Mouse (Mus musculus): ENCODE results near the gene Tmem88b.
"Not testable (repeated sequence)": the region's sequence is repeated elsewhere in the genome, so short reads cannot be mapped to it uniquely, and the experiment has no call there.

Gene Tmem88b

GRCm38 (mm10) chr4:155785819-155786218 lies at the start of gene Tmem88b:
TSS of gene Tmem88b (minus strand) at chr4:155785874.
- peak; percentile 18 for DNase-seq

DNA sequence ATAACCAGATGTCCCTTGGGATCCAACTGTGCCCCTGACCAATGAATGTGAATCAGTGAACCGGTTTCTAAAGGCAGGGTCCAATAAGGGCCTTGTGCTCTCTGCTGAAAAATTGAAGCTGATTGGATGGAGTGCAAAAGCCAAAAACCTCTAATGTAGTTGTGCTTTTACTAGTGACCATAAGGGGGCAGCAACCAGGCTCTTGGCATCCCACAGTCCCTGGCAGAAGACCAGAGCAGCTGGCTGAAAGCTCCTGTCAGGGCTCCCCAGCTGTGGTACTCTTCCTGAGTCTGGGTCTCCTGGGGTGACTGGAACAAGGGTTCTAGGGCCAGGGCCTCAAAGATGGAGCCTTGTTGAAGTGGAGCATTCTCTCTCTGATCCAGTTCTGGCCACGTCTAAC lies 48.2 kb upstream of the Tmem88b start:
- peak; percentile 80 for DNase-seq

GRCm38 (mm10) chr4:155833234-155833633 lies 47.6 kb upstream of the Tmem88b start:
- no peak for DNase-seq

GRCm38 (mm10) chr4:155832321-155832720 lies 46.6 kb upstream of the Tmem88b start:
- no peak for DNase-seq

DNA sequence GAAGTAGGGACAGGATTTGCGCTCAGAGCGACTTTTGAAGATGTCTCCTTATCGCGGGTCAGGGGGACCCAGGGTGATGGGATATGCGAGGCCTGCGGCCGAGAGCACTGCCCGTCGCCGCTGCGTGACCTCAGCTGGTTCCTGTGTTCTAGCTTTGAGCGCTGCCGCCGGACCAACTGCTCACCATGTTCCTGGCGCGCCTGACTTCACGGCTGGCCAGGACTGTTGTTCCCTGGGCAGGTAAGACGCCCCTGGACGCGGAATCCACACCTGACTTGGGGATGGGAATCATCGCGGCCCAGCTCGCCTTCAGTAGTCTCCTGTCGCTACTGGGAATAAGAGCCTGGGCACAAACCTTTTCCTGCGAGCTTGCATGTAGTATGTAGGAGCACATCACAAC lies 46.2 kb upstream of the Tmem88b start:
- DNase-seq: no peak

DNA sequence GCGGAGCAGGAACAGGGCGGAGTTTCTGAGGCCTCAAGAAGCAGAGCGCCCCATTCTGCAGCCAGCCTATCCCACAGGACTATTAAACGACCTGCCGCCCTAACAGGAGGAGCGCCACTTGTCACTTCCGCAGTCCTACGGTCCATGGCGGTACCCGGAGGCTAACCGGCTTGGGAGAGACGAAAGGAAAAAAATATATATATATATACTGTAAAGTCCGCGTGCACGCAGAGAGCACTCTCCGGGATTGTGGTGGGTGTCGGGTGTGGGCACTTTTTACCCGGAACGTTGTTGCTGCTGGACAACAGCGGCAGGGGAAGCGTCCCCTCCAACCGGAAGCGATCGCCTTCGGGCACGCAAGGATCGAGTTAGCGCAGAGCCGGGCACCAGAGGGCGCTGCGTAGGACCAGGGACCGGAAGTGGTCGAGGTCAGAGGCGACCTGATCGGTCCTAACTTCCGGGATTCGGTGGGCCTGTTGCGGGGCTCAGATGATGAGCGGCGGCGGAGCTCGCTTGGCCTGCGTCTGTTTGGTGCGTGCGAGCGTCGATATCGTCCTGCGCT lies 45.6 kb upstream of the Tmem88b start, which contains the start of gene Aurkaip1:
Gene Aurkaip1 (plus strand): TSS at position 68 of the 562 bp plus-strand sequence.
- DNase-seq: peak; percentile 96

DNA sequence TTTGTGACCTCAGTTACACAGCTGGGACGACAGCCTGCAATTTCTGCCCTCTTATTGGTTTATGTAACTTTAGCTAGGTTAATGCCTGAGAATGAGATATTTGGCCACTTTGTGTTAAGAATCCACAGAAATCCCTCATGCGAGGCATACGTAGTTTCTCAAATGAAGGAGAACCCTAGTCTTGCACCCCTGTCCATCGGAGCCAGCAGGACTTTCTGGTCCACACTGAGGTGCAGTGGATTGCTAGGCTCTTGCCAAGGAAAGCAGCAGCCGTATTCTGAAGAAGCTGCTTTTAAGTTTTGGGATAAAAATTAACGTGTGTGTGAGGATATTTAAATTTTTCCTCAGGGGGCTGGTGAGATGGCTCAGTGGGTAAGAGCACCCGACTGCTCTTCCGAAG lies 44.9 kb upstream of the Tmem88b start:
- DNase-seq: no peak

- no peak for DNase-seq
Measured at GRCm38 (mm10) chr4:155829866-155830265, 44.2 kb upstream of the Tmem88b start.

- no peak for DNase-seq
Measured at GRCm38 (mm10) chr4:155823443-155823842, 37.8 kb upstream of the Tmem88b start.

DNA sequence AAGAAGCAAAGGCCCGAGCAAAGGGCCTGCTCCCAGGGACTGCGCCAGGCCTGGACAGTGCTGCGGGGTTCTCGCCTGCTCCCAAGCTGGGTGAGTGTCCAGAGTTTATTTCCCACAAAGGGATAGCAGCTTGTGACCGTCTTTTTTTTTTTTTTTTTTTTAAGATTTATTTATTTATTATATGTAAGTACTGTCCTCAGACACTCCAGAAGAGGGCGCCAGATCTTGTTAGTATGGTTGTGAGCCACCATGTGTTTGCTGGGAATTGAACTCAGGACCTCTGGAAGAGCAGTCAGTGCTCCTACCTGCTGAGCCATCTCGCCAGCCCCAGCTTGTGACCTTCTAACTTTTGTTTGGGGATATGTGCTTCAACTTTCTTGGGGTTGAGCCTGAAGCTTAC lies 35.4 kb upstream of the Tmem88b start:
- no peak for DNase-seq

DNA sequence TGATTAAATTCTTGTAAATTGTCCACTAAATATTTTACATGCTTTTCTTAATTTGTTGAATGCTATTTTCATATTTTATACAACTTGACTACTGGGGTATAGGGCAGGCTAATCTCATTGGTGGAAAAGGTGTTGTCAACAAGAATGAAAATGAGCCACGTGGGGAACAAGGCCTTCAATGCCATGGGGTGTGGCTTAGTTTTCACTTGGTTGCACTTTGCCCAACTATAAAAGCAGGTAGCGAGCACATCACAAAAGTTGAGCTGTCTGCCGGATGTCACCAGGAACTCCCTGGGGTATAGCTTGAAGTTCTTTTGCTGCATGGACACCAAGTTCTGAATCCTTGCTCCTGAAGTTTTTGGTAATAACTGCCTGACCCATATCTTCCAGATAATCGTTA lies 31.9 kb upstream of the Tmem88b start:
- no peak for DNase-seq

- DNase-seq: no peak
Measured at GRCm38 (mm10) chr4:155812665-155813181, 27.0 kb upstream of the Tmem88b start.

GRCm38 (mm10) chr4:155811929-155812664 lies 26.4 kb upstream of the Tmem88b start, which contains the start of gene Ccnl2:
TSS of gene Ccnl2 (plus strand) at chr4:155812489.
- DNase-seq: peak; percentile 95

DNA sequence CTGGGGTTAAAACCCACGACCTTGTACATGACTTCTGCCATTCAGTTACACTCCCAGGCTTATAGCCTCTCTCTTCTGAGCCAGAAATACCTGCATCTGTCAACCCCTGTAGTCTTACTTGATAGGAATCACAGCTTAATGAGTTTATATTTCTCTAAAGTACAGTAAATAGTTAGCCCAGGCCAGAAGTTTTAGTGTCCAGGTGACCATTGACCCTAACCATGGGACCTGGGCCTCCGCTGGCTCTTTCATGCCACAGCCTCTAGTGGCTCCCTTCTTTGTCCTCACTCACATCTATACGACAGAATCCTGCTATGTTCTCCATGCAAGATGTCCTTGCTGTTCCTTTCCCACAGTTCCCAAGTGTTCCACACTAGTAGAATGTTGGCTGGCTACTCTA lies 22.2 kb upstream of the Tmem88b start:
- no peak for DNase-seq

- peak; percentile 94 for DNase-seq
Measured at GRCm38 (mm10) chr4:155803340-155804041, 17.8 kb upstream of the Tmem88b start.

DNA sequence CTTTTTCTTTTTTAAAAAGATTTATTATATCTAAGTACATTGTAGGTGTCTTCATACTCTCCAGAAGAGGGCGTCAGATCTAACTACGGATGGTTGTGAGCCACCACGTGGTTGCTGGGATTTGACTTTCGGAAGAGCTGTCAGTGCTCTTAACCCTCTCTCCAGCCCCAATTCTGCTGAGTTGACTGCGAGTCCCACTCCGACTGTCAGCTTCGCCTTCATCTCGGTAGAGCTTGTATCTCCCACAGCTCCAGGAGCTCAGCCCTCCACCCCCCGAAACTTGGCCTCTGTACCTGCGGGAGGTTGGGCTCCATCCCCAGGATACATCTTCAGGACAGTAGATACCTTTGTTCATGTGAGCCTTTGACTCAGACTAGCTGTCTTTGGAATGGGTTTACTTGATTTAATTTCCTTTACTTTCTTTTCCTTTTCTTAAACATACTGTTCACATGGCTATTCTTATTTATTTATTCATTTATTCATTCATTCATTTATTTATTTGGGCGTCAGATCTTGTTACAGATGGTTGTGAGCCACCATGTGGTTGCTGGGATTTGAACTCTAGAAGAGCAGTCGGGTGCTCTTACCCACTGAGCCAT lies 17.2 kb upstream of the Tmem88b start, which contains the start of gene Mrpl20:
Gene Mrpl20 (plus strand): TSS at position 138 of the 599 bp plus-strand sequence.
- DNase-seq: no peak

DNA sequence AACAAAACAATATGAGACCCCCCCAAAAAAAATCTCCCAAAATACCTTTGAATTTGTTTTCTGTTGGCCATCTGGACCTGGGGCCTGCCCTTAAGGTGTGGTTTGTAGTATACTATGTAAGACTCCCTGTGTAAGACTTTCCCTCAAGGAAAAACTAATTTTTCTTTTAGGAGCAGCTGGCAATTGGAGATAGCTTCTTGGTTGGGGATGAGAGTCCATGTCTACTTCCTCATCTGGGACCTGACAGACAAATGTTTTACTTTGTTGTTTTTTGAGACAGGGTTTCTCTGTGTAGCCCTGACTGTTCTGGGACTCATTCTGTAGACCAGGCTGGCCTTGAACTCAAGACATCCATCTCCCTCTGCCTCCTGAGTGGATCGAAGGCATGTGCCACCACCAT lies 16.4 kb upstream of the Tmem88b start:
- no peak for DNase-seq

- no peak for DNase-seq
Measured at GRCm38 (mm10) chr4:155793730-155794129, 8.1 kb upstream of the Tmem88b start.

GRCm38 (mm10) chr4:155791240-155791933 lies 5.7 kb upstream of the Tmem88b start:
- DNase-seq: no peak

DNA sequence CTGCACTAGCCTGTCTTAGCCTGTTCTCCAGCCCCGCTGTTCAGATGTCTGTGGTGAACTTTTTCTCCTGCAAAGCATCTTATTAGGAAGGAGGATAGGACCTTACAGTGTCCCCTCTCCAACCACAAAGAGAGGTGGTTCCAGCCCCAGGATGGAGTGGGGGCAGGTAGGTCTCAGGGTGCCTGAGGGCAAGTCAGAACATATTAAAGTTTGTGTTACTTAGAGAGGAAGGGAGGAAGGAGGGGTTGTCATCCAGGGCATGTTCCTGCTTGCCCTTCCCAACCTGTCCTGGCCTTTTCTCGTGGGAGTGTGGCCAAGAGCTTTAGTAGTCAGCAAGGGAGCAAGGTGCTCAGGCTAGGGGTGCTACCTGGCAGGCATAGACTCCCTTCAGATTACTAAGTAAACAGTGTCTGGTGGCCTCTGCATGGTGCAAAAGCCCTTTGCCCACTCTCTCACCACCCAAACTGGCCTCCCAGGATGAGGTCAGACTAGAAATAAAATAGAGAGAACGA lies 5.0 kb upstream of the Tmem88b start:
- no peak for DNase-seq

- DNase-seq: no peak
Measured at GRCm38 (mm10) chr4:155790021-155790489, 4.4 kb upstream of the Tmem88b start, which contains the start of gene Ankrd65. TSS of gene Ankrd65 (plus strand) at chr4:155790439.

DNA sequence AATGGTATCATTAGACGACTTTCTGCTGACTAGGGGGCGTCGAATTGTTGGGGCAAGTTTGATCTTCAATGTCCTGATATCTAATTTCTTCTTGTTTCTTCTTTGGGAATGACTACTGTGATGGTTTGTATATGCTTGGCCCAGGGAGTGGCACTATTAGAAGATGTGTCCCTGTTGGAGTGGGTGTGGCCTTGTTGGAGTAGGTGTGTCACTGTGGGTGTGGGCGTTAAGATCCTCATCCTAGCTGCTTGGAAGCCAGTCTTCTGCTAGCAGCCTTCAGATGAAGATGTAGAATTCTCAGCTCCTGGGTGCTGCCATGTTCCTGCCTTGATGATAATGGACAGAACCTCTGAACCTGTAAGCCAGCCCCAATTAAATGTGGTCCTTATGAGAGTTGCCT lies 3.2 kb upstream of the Tmem88b start:
- DNase-seq: not testable (repeated sequence)

Data from right cerebral cortex, adult 18-20 months (tissue).